Mouse (Mus musculus) liver, embryonic 15.5 days (tissue): ENCODE results near the gene Slc35d1. TPM values are rescaled to one million over a fixed set of nuclear protein-coding genes. Genes with fewer than 3 reads are reported as not detected.

Source experiments
- ATAC-seq: fragments of 200-750 bp; cut with Nextera tagmentation; 2 replicates; pipeline ENCODE4 v1.8.0; 2017; ENCODE audit warnings: moderate number of reproducible peaks, mild to moderate bottlenecking, moderate library complexity; ENCODE audit not compliant: insufficient read depth
- H3K27ac ChIP-seq: fragments of 300-500 bp; sonication (generic); replicated peaks from 2 replicates; pipeline ENCODE4 v1.5.1; 2015; ENCODE audit warnings: mild to moderate bottlenecking, inconsistent platforms
- H3K27me3 ChIP-seq: fragments of 300-500 bp; sonication (generic); 2 replicates; pipeline ENCODE4 v1.6.1; 2015; ENCODE audit warnings: mild to moderate bottlenecking, inconsistent platforms
- H3K36me3 ChIP-seq: fragments of 300-500 bp; sonication (generic); replicated peaks from 2 replicates; pipeline ENCODE4 v1.6.1; 2015; ENCODE audit warnings: moderate library complexity, mild to moderate bottlenecking, inconsistent platforms
- H3K4me1 ChIP-seq: fragments of 300-500 bp; sonication (generic); replicated peaks from 2 replicates; pipeline ENCODE4 v1.6.1; 2015; ENCODE audit warnings: inconsistent platforms
- H3K4me2 ChIP-seq: fragments of 300-500 bp; sonication (generic); 2 replicates; pipeline ENCODE4 v1.6.1; 2015; ENCODE audit warnings: moderate library complexity, mild to moderate bottlenecking, inconsistent platforms
- H3K4me3 ChIP-seq: fragments of 300-500 bp; sonication (generic); replicated peaks from 2 replicates; pipeline ENCODE4 v1.5.1; 2015; ENCODE audit warnings: mild to moderate bottlenecking, inconsistent platforms
- H3K9ac ChIP-seq: fragments of 300-500 bp; sonication (generic); 2 replicates; pipeline ENCODE4 v1.6.1; 2015; ENCODE audit warnings: moderate library complexity, mild to moderate bottlenecking, inconsistent platforms
- H3K9me3 ChIP-seq: fragments of 300-500 bp; sonication (generic); replicated peaks from 2 replicates; pipeline ENCODE4 v1.6.1; 2016; ENCODE audit warnings: inconsistent platforms
- whole genome bisulfite sequencing: fragments of 180-500 bp; shearing (Covaris S2); methylation state at CpG from one replicate; pipeline ENCODE4 v1.1.7; 2015; ENCODE audit warnings: mixed read lengths; ENCODE audit not compliant: insufficient replicate concordance; 5-methylcytosine and 5-hydroxymethylcytosine counted together
- polyA plus RNA-seq: library from polyadenylated mRNA; unstranded; fragments of >200 nt; fragmentation: Nextera tagmentation; extraction: Ambion mirVana; gene quantifications from 2 replicates; pipeline ENCODE4 v1.2.1, GENCODE M21; 2015

Gene Slc35d1
- polyA plus RNA-seq = 6.5 and 6.8 TPM in 2 replicates

DNA sequence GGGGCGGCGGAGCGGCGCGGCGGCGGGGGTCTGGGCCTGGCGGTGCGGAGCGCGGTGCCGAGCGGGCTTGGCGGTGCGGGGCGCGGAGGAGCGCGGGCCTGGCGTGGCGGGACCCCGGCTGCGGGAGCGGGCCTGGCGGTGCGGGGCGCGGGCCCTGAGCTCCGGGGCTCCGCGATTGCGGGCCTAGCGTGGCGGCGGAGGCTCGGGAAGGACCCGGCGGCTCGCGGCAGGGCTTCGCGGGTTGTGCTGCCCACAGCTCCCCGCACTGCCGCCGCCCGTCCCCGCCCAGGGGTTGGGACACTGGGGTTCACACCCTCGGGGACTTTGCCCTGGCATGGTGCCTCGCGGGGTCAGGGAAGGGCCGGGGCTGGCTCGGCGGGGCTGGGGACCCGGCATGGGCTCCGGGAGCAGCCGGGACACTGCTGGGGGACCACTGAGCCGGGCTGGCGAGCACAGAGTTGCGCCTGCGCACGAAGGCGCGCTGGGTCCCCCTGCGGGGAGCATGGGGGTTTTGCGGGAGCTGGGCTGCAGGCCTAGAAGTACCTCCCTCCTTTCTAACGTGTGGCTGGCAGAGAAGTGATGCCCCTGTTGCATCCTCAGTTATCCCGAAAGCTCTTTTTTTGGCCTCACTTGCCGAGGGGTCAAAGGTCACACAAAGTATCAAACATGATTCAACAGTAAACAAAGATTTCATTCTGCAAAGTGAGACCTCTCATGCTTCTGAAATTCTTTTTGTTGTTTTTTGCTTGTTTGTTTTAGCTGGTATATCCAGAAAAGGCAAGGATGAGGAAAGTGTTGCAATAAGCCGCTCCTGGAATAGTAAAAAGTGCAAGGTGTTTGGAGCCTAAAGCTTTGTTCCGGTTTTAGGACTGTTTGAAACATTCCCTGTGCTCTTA is at the start of gene Slc35d1:
TSS of gene Slc35d1 (minus strand) at position 240 of the 896 bp plus-strand sequence.
- 2% methylated on average over 67 of the region's 70 CpGs for WGBS
- Histone ChIP-seq H3K4me1 (peaks cover 29% of the 10 kb centered on the region), H3K9me3 (no peaks in the 10 kb centered on the region), H3K9ac (peak within 1 kb of the TSS; percentile 92), H3K4me2 (peak within 1 kb of the TSS; percentile 95), H3K27ac (peak within 1 kb of the TSS; percentile 90), H3K27me3 (no peaks in the 10 kb centered on the region), H3K36me3 (peaks cover 5% of the 10 kb centered on the region; the same call in 1 of the 2 replicates), H3K4me3 (peak within 1 kb of the TSS; percentile 91)
- ATAC-seq = peak; percentile 87

DNA sequence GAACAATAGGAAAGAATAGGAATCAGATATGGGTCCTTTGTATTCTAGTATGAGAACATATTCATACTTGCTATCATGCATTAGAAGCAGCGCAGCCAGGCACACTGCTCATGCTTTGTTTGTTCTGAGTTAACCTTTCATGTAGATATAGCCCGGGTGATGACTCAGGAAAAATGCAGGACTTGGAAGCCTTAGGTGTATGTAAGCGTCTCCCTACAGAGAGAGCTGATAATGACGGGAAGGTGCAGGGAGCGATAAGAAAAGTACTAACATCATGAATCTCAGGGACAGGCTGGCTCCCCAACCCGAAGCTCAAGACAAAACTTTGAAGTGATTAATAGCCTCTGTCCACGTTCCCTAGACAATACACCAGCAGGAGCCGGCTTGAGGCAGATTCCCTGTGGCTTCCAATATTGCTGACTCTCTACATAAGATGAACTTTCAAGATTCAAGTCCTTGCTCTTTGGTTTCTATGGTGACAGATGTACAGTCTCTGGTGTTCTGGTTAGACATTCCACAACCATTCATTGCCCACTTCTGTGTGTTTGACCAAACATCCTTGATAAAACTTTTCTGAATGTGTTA is 48.9 kb upstream of the Slc35d1 start:
- H3K9me3 ChIP-seq = no peaks in the 10 kb centered on the region
- no peak overlapping the region for H3K9ac ChIP-seq
- no peaks in the 10 kb centered on the region for H3K36me3 ChIP-seq
- ATAC-seq = no peak
- no peak overlapping the region for H3K4me2 ChIP-seq
- H3K27me3 ChIP-seq = no peaks in the 10 kb centered on the region
- no peak overlapping the region for H3K27ac ChIP-seq
- WGBS = 21% methylated on average over 8 of the region's 8 CpGs
- no peak overlapping the region for H3K4me3 ChIP-seq
- H3K4me1 ChIP-seq = peaks cover 2% of the 10 kb centered on the region; the same call in 1 of the 2 replicates

DNA sequence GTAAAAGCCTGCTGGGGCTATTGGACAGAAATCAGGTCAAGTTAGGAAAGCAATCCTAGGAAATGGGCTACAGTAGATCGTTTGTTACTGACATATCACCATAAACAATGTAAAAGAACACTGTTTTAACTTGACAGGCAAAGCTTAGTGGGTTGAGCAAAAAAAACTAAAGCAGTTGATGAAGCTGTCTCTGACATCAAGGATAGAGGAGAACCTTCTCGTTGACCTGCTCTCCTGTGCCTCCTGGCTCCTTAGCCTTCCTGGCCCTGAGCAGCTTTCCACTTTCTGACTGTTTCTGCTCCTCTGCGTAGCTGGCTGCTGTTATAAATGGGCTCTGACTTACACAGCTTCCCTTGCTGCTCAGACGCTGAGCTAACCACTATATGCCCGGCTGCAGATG is 48.4 kb upstream of the Slc35d1 start:
- 44% methylated on average over 5 of the region's 5 CpGs for WGBS

DNA sequence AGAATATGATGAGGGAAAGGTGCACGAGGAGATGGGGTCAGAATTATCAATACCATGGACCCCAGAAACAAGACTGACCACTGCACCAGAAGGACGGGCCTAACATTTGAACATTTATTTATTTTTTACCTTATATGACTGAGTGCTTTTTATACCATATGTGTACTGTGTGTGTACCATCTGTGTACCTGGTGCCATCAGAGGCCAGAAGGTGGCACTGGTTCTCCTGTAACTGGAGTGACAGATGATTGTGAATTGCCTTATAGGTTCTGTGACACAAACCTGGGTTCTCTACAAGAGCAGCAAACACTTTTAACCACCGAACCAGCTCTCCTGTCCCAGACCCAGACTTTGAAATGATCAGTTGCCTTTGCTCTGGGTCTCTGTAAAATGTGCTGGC is 43.9 kb upstream of the Slc35d1 start:
- H3K36me3 ChIP-seq = no peaks in the 10 kb centered on the region
- no peak overlapping the region for H3K9ac ChIP-seq
- no peak overlapping the region for H3K4me2 ChIP-seq
- no peak overlapping the region for H3K4me3 ChIP-seq
- no peak overlapping the region for H3K27ac ChIP-seq
- 0 out of 2 replicates have a peak, but pooled peaks cover 2% of the 10 kb centered on the region for H3K4me1 ChIP-seq
- H3K9me3 ChIP-seq = no peaks in the 10 kb centered on the region
- ATAC-seq = no peak
- no peaks in the 10 kb centered on the region for H3K27me3 ChIP-seq
- WGBS = 59% methylated on average over 3 of the region's 3 CpGs

More for the DNA sequence above, 48.4 kb upstream of the Slc35d1 start:
- Histone ChIP-seq H3K27me3 (no peaks in the 10 kb centered on the region), H3K9ac (no peak overlapping the region), H3K27ac (no peak overlapping the region), H3K36me3 (no peaks in the 10 kb centered on the region), H3K4me3 (no peak overlapping the region), H3K4me1 (peaks cover 2% of the 10 kb centered on the region; the same call in 1 of the 2 replicates), H3K9me3 (no peaks in the 10 kb centered on the region), H3K4me2 (no peak overlapping the region)
- ATAC-seq = no peak

GRCm38 (mm10) chr4:103253846-103254245 is 38.9 kb upstream of the Slc35d1 start:
- Histone ChIP-seq H3K9me3 (no peaks in the 10 kb centered on the region), H3K36me3 (no peaks in the 10 kb centered on the region), H3K27me3 (no peaks in the 10 kb centered on the region), H3K4me3 (no peak overlapping the region), H3K9ac (no peak overlapping the region), H3K27ac (no peak overlapping the region), H3K4me1 (no peaks in the 10 kb centered on the region), H3K4me2 (no peak overlapping the region)
- ATAC-seq = no peak
- WGBS = 16% methylated on average over 4 of the region's 4 CpGs

DNA sequence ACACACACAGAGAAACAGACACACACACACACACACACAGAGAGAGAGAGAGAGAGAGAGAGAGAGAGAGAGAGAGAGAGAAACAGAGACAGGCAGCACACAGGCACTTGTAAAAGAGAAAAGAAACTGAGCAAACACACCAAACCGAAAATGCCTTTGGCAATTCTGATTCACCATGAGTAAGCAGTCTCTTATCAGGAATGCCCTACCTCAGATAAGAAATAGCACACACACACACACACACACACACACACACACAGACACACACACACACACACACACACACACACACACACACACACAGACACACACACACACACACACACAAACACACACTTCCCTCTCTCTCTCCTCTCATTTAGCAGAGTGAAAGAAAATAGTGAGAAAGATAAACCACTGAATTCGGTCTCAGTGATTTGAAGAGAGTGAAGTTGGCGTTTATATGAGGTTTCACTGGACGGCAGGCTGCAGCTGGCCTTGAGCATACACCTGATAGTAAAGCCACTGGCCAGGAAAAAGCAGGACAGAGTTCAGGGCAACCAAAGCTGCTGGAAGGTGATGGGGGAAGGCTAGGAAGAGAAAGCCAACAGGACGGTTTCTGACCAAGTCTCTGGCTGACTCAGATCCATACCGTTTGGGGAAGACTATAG is 34.6 kb upstream of the Slc35d1 start:
- no peaks in the 10 kb centered on the region for H3K27me3 ChIP-seq
- no peaks in the 10 kb centered on the region for H3K4me1 ChIP-seq
- no peak overlapping the region for H3K27ac ChIP-seq
- no peak overlapping the region for H3K4me3 ChIP-seq
- H3K9me3 ChIP-seq = no peaks in the 10 kb centered on the region
- no peak overlapping the region for H3K9ac ChIP-seq
- H3K4me2 ChIP-seq = 0 out of 2 replicates have a peak overlapping the region, but pooled peaks have one; percentile 1
- ATAC-seq = no peak
- WGBS = 25% methylated on average over 6 of the region's 6 CpGs
- H3K36me3 ChIP-seq = no peaks in the 10 kb centered on the region

DNA sequence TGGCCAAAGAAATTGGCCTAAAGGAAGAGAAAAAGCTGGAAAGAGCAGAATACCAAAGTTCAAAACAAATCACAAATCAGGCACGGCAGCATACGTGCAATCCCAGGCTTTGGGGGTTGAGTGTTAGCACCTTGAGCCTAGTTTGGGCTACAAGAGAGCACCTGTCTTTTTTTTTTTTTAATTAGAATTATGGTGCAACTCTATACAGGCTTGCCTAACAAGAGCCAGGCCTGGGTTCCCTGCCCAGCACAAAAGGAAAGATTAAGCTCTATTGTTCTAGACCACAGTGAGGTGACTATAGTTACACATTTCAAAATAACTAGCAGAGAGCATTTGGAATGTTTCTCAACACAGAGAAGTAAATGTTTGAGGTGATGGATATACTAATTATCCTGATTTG is 32.8 kb upstream of the Slc35d1 start:
- H3K9ac ChIP-seq = no peak overlapping the region
- whole genome bisulfite sequencing = 65% methylated on average over 2 of the region's 2 CpGs

DNA sequence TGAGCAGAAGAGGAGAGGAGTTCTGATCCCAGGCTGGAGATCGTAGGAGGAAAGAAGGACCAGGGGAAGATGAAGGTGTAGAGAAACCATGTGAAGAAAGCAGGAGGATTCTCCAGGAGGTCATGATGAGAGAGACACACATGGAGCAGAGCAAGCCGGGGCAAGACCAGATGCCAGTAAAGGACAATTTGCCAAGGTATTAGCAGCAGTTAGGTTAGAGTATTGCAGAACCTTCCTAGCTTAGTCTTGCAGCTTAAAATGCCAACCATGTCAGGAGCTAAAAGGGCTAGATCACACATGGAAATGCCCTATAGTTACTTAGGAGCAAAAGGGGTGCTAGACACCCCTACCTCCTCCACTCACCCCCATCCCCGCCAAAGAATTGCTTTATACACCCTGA is 32.3 kb upstream of the Slc35d1 start:
- no peaks in the 10 kb centered on the region for H3K4me1 ChIP-seq
- H3K9me3 ChIP-seq = no peaks in the 10 kb centered on the region
- no peak for ATAC-seq
- H3K4me3 ChIP-seq = no peak overlapping the region
- H3K27me3 ChIP-seq = no peaks in the 10 kb centered on the region
- WGBS = 67% methylated on average over 3 of the region's 3 CpGs
- H3K27ac ChIP-seq = no peak overlapping the region
- no peaks in the 10 kb centered on the region for H3K36me3 ChIP-seq
- H3K9ac ChIP-seq = no peak overlapping the region
- no peak overlapping the region for H3K4me2 ChIP-seq

More for the DNA sequence above, 32.8 kb upstream of the Slc35d1 start:
- Histone ChIP-seq H3K4me3 (no peak overlapping the region), H3K36me3 (no peaks in the 10 kb centered on the region), H3K27ac (no peak overlapping the region), H3K9me3 (no peaks in the 10 kb centered on the region), H3K4me2 (no peak overlapping the region), H3K27me3 (no peaks in the 10 kb centered on the region), H3K4me1 (no peaks in the 10 kb centered on the region)
- ATAC-seq = no peak

GRCm38 (mm10) chr4:103232156-103232555 is 17.2 kb upstream of the Slc35d1 start:
- Histone ChIP-seq H3K4me1 (no peaks in the 10 kb centered on the region), H3K9me3 (no peaks in the 10 kb centered on the region), H3K4me2 (no peak overlapping the region), H3K36me3 (no peaks in the 10 kb centered on the region), H3K27ac (no peak overlapping the region), H3K27me3 (no peaks in the 10 kb centered on the region), H3K9ac (no peak overlapping the region), H3K4me3 (no peak overlapping the region)
- ATAC-seq = no peak
- 46% methylated on average over 2 of the region's 2 CpGs for WGBS

DNA sequence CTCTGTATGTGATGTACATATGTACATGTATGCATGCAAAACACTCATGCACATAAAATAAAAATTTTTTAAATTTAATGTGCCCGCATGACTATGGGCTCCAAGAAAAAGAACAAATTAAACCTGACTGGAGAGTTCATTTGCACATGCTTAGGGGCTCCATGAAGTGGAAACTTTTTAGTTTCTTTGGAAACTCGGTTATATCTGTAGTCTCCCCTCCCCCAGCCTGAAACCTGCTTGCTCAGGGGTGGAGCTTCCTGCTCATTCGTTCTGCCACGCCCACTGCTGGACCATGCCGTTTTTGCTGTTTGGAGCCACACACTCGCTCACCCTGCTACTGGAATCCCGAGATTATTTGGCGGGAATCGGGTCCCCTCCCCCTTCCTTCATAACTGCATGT is 7.9 kb upstream of the Slc35d1 start:
- Histone ChIP-seq H3K36me3 (no peaks in the 10 kb centered on the region), H3K9ac (no peak overlapping the region), H3K4me1 (no peaks in the 10 kb centered on the region), H3K9me3 (no peaks in the 10 kb centered on the region), H3K27me3 (no peaks in the 10 kb centered on the region), H3K27ac (no peak overlapping the region), H3K4me3 (no peak overlapping the region), H3K4me2 (peak overlapping the region; percentile 10; the same call in 1 of the 2 replicates)
- no peak for ATAC-seq
- WGBS = 20% methylated on average over 9 of the region's 9 CpGs

GRCm38 (mm10) chr4:103221789-103222188 is 6.8 kb upstream of the Slc35d1 start:
- no peaks in the 10 kb centered on the region for H3K4me1 ChIP-seq
- no peaks in the 10 kb centered on the region for H3K36me3 ChIP-seq
- H3K27ac ChIP-seq = no peak overlapping the region
- no peak overlapping the region for H3K4me2 ChIP-seq
- no peaks in the 10 kb centered on the region for H3K27me3 ChIP-seq
- H3K9ac ChIP-seq = no peak overlapping the region
- 30% methylated on average over 6 of the region's 6 CpGs for WGBS
- H3K9me3 ChIP-seq = no peaks in the 10 kb centered on the region
- H3K4me3 ChIP-seq = no peak overlapping the region
- ATAC-seq = no peak
